Mouse (Mus musculus): ENCODE data around the gene Vmac. TPM values are rescaled to one million over a fixed set of nuclear protein-coding genes. Genes with fewer than 3 reads are reported as not detected.

Vmac gene
- total RNA-seq, 2 experiments from 2014 or later, result 10.8 to 12.6 TPM

- intact Hi-C loops (cut with DNase I), result no loop called here
Measured at GRCm38 (mm10) chr17:56740118-56740787, 22.4 kb upstream of the Vmac start.

DNA sequence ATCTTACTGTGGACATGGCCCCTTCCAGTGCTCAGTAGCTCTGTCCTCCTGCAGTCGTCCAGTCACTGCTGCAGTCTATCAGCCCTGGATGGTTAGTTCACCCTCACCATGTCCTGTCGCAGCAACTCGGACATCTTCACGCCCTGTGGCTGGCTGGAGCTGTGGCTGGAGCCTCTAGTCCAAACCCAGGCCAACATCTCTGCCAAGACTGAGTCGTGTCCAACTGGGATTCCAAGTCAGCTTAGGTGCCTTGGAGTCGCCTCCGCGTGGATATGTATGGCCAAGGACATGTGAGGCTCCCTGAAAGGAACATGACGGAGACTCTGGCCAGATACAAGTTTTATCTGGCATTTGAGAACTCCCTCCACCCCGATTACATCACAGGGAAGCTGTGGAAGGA, 20.4 kb upstream of the Vmac start:
- no peak for DNase-seq

More at GRCm38 (mm10) chr17:56740118-56740787, 22.4 kb upstream of the Vmac start:
- no peak for DNase-seq

GRCm38 (mm10) chr17:56736534-56736933, 18.7 kb upstream of the Vmac start:
- DNase-seq, result no peak
- intact Hi-C loops (cut with DNase I), result no loop called here

More for the DNA sequence above, 20.4 kb upstream of the Vmac start:
- intact Hi-C loops (cut with DNase I), result no loop called here

- DNase-seq, result no peak
Measured at GRCm38 (mm10) chr17:56729656-56730055, 11.8 kb upstream of the Vmac start.

DNA sequence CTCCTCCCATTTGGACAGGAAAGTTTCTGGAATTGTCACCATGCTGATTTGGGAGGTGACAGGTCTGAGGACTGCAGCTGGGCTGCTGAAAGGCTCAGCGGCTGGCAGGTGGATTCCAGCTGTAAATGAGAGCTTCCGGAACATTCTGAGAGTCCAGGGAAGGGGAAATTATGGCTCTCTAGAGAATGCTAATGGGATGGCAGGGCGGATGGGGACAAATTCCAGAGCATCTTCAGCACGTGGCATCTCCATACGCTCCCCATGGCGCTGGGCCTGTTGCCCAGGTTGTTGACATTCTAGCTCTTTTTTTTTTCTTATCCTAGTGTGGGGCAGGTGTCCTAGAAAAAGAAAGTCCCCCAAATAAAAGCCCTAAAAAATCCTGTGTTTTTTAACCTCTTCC, 11.3 kb upstream of the Vmac start:
- intact Hi-C loops (cut with DNase I), result no loop called here

More at GRCm38 (mm10) chr17:56729656-56730055, 11.8 kb upstream of the Vmac start:
- intact Hi-C loops (cut with DNase I), result no loop called here

GRCm38 (mm10) chr17:56728117-56728516, 10.3 kb upstream of the Vmac start:
- no peak for DNase-seq
- intact Hi-C loops (cut with DNase I), result no loop called here

More for the DNA sequence above, 11.3 kb upstream of the Vmac start:
- peak; percentile 46 for DNase-seq

GRCm38 (mm10) chr17:56727659-56728058, 9.8 kb upstream of the Vmac start:
- no peak for DNase-seq
- intact Hi-C loops (cut with DNase I), result no loop called here

DNA sequence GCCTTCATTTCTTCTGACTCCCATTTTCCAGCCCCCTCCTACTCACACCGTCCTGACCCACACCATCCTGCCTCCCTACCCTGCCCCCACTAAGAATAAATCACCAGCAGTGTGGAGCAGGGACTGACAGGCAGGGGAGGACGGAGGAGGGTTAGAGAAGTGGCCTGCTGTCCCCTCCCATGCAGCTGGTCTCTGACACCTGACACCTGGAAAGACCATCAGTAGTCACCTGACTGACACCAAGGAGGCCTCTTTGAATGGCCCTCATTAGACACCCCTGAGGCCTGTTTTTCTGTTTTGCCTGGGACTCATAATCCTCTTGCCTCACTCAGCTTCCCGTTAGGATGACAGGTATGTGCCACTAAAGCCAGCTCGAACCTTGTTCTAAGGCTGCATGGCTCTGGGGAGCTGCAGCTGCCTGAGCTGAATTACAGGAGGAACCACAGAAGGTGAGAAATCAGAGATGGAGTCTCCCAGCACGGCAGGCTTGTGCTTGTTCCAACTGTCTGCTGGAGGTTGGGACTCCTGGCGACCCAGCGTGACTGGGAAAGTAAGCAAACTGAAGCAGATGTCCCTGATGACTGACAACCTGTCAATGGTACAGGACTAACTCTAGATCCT, 9.3 kb upstream of the Vmac start:
- intact Hi-C loops (cut with DNase I), result no loop called here
- no peak for DNase-seq

- no peak for DNase-seq
- intact Hi-C loops (cut with DNase I), result no loop called here
Measured at GRCm38 (mm10) chr17:56723419-56724161, 5.8 kb upstream of the Vmac start.

- intact Hi-C loops (cut with DNase I), result no loop called here
- no peak for DNase-seq
Measured at GRCm38 (mm10) chr17:56722441-56722840, 4.6 kb upstream of the Vmac start.

DNA sequence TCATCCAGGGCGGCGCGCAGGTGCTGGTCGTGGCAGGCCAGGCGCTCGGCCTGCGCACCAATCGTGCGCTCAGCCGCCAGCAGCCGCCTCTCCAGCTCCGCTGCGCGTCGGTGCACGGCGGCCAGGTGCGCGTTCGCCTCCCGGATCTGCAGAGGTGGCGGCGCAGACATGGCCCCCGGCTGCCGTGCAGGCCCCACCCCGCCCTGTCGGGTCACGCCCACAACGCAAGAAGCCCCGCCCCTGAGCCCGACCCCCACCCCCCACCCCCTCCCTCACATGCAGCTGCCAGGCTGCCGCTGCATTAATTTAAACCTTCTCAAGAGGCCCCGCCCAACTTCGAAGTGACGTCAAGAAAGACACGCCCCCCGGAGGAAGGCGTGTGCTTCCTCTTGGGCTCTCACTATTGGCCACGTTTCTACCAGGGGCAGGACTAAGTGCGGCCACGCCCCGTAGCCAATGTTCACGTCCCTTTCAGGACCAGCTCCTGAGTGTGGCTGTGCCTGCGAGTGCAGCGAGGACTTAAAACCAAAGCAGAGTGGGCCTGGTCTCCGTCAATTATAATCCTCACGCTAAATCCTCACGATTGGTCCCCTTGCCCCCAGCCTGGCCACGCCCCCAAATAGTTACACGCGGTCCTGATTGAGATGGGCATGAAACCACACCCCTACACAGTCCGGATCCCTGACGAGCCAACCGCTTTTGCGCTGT, 1.0 kb downstream of the Vmac start:
- peak; percentile 97 for DNase-seq
- intact Hi-C loops (cut with DNase I), result no loop called here

GRCm38 (mm10) chr17:56715914-56716654, 1.7 kb downstream of the Vmac start:
- no peak for DNase-seq
- intact Hi-C loops (cut with DNase I), result no loop called here

GRCm38 (mm10) chr17:56715360-56715759, 2.5 kb downstream of the Vmac start:
- intact Hi-C loops (cut with DNase I), result no loop called here
- no peak for DNase-seq

DNA sequence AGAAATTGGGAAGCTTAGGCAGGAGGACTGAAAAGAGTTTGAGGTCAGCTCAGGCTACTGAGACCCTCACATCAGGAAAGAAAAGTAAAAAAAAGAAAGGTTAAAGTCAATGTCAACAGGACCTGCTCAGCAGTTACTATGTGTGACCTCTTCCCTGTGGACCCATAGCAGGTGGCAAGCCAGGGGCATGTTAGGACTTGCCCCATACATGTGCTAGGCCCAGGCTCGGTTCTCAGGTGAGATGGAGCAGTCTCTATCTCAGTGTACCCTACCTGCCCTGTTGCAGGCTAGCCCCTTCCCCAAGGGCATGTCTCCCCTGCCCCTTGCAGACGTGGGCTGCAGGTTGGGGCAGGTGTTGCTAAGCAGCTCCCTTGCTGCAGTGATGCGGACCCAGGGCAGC, 8.1 kb downstream of the Vmac start:
- intact Hi-C loops (cut with DNase I), result no loop called here
- no peak for DNase-seq

GRCm38 (mm10) chr17:56708692-56709091, 9.1 kb downstream of the Vmac start:
- intact Hi-C loops (cut with DNase I), result no loop called here

DNA sequence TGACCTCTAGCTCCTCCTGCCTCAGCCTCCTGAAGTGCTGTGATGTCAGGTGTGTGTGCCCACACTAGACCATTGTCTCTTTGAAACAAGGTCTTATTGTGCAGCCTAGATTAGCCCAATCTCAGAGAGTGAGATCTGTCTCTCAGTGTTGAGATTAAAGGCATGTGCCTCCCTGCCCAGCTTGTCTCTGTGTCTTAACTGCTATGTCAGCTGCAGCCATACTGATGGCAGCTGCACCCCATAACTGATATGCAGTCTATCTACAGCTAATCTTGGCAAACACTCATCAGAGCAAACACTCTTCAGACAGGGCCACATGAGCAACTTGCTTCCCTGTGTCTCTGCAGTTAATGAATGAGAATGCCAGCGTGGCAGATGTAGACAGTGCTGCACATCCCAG, 11.3 kb downstream of the Vmac start:
- intact Hi-C loops (cut with DNase I), result no loop called here
- DNase-seq, result no peak

More at GRCm38 (mm10) chr17:56708692-56709091, 9.1 kb downstream of the Vmac start:
- DNase-seq, result no peak

GRCm38 (mm10) chr17:56703038-56703437, 14.8 kb downstream of the Vmac start:
- no peak for DNase-seq
- intact Hi-C loops (cut with DNase I), result no loop called here

DNA sequence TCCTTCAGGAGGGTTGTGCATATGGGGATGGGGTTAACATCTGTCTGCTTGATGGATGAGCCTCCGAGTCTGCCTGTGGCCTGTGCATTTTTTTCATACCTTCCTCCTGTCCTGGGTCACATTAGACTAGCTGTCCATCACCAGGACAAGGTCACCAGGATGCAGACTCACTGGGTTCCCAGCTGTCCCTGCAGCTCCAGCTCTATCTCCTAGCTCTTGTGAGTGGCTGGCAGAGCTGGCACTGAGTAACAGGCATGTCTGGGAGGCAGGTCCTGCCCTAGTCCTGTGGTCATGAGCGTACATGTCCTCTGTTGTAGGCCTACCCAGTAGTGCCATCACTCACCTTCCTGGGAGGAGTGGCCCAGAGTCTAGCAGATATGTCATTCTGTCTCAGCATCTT, 17.4 kb downstream of the Vmac start:
- DNase-seq, result no peak
- intact Hi-C loops (cut with DNase I), result no loop called here

- peak; percentile 83 for DNase-seq
- intact Hi-C loops (cut with DNase I), result no loop called here
Measured at GRCm38 (mm10) chr17:56693851-56694310, 23.9 kb downstream of the Vmac start.

- intact Hi-C loops (cut with DNase I), result no loop called here
- no peak for DNase-seq
Measured at GRCm38 (mm10) chr17:56693395-56693794, 24.4 kb downstream of the Vmac start.
